Mouse (Mus musculus): ENCODE results near the gene Gzmf.

DNA sequence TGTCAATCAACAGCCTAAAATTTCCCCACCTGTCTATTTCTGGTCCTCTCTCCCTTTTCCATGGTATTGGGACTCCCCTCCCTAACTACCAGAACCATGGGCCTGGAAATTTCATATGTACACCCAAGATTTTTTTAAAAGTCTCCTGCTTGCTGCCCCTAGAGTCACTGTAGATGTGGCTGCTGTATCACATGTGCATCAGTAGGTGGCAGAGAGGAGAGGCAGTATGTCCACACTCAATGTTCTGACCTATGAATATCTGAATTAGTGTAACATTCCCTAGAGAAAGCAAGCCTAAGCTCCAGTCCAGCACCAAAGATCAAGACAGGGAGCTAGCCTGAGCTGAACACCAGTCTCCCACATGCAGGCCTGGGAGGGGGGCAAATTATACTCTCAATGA lies 29.2 kb upstream of the Gzmf start:
- no peak for TF ChIP-seq CTCF (IDR thresholded peaks at IDR 0.05; ENCODE audit: borderline replicate concordance, insufficient read depth, low read depth, low read length)
- no peak for TF ChIP-seq POLR2A (IDR thresholded peaks at IDR 0.05; ENCODE audit: borderline replicate concordance, insufficient read depth, low read length)

Data from cerebellum, adult 2 months (tissue).